Mouse (Mus musculus) forebrain, embryonic 10.5 days (tissue): ENCODE measurements at regions not wholly inside any gene's neighbourhood (a gene's known extent, or its start where the extent isn't known, plus 50 kb on each side); places are given as distances from the start of the nearest gene placed in this dataset.
"Not testable (repeated sequence)": the region's sequence is repeated elsewhere in the genome, so short reads cannot be mapped to it uniquely, and the experiment has no call there.

Experiments
- DNase-seq: peaks from one replicate; pipeline ENCODE4 v3.0.0-alpha.2; 2017; ENCODE audit warnings: low spot score; ENCODE audit errors: extremely low spot score
- H3K27ac ChIP-seq: fragments of 300-500 bp; sonication (generic); 2 replicates; pipeline ENCODE4 v1.5.1; 2016; ENCODE audit warnings: mild to moderate bottlenecking
- H3K27me3 ChIP-seq: fragments of 300-500 bp; sonication (generic); 2 replicates; pipeline ENCODE4 v1.6.1; 2016; ENCODE audit warnings: mild to moderate bottlenecking; ENCODE audit not compliant: poor library complexity, severe bottlenecking
- H3K36me3 ChIP-seq: fragments of 300-500 bp; sonication (generic); replicated peaks from 2 replicates; pipeline ENCODE4 v1.6.1; 2016; ENCODE audit warnings: mild to moderate bottlenecking, moderate library complexity
- H3K4me1 ChIP-seq: fragments of 300-500 bp; sonication (generic); 2 replicates; pipeline ENCODE4 v1.6.1; 2016
- H3K4me3 ChIP-seq: fragments of 300-500 bp; sonication (generic); 2 replicates; pipeline ENCODE4 v1.5.1; 2016; ENCODE audit warnings: mild to moderate bottlenecking, moderate library complexity
- H3K9me3 ChIP-seq: fragments of 300-500 bp; sonication (generic); 2 replicates; pipeline ENCODE4 v1.6.1; 2016; ENCODE audit warnings: mild to moderate bottlenecking, moderate library complexity
- WGBS: fragments of 180-500 bp; shearing (Covaris S2); methylation state at CpG from one replicate; pipeline ENCODE4 v1.1.7; 2016; 5-methylcytosine and 5-hydroxymethylcytosine counted together

- H3K4me1 ChIP-seq, result no peaks in the 10 kb centered on the region
- WGBS, result 85% methylated on average over 7 of the region's 7 CpGs
- DNase-seq, result no peak
Measured at GRCm38 (mm10) chr16:63118721-63119120, 264.6 kb downstream of the Pros1 start.

GRCm38 (mm10) chr16:63143851-63144250 is 289.7 kb downstream of the Pros1 start:
- WGBS, result 92% methylated on average over 3 of the region's 3 CpGs
- Histone ChIP-seq H3K4me1 (no peaks in the 10 kb centered on the region), H3K9me3 (no peaks in the 10 kb centered on the region), H3K4me3 (no peak overlapping the region), H3K27me3 (no peaks in the 10 kb centered on the region), H3K27ac (no peak overlapping the region), H3K36me3 (no peaks in the 10 kb centered on the region)
- no peak for DNase-seq

More at GRCm38 (mm10) chr16:63118721-63119120, 264.6 kb downstream of the Pros1 start:
- no peaks in the 10 kb centered on the region for H3K9me3 ChIP-seq
- no peak overlapping the region for H3K4me3 ChIP-seq
- no peaks in the 10 kb centered on the region for H3K36me3 ChIP-seq
- H3K27ac ChIP-seq, result no peak overlapping the region
- H3K27me3 ChIP-seq, result no peaks in the 10 kb centered on the region

- Histone ChIP-seq H3K4me3 (no peak overlapping the region), H3K27me3 (no peaks in the 10 kb centered on the region), H3K36me3 (no peaks in the 10 kb centered on the region), H3K4me1 (no peaks in the 10 kb centered on the region), H3K9me3 (no peaks in the 10 kb centered on the region), H3K27ac (no peak overlapping the region)
- 87% methylated on average over 2 of the region's 2 CpGs for WGBS
- DNase-seq, result no peak
Measured at GRCm38 (mm10) chr16:63155300-63155821, 301.3 kb downstream of the Pros1 start.

DNA sequence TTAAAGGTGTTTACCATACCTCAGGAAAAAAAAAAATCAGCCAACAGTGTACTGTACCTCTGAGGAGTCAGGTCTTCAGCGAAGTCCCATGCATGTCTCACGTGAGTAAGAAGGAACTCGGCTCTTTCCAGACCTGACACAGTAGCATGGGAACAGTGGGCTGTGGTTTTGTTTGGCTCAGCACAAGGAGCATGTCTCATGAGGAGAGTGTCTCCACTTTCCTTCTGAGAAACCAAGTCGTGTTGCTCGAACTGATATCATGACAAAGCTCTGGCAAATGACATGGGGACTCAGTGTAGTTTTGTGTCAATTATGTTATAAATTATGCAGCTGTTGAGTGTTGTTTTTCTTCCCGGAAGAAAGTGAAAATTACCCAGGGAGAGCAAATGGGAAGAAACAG is 316.0 kb downstream of the Pros1 start:
- 0 out of 2 replicates have a peak, but pooled peaks cover 3% of the 10 kb centered on the region for H3K4me1 ChIP-seq
- H3K36me3 ChIP-seq, result no peaks in the 10 kb centered on the region
- H3K27ac ChIP-seq, result no peak overlapping the region
- H3K4me3 ChIP-seq, result no peak overlapping the region
- no peaks in the 10 kb centered on the region for H3K27me3 ChIP-seq
- WGBS, result 85% methylated on average over 6 of the region's 6 CpGs
- no peaks in the 10 kb centered on the region for H3K9me3 ChIP-seq
- DNase-seq, result no peak

GRCm38 (mm10) chr16:63179228-63179627 is 325.1 kb downstream of the Pros1 start:
- Histone ChIP-seq H3K36me3 (no peaks in the 10 kb centered on the region), H3K9me3 (no peaks in the 10 kb centered on the region), H3K27ac (no peak overlapping the region), H3K27me3 (no peaks in the 10 kb centered on the region), H3K4me1 (no peaks in the 10 kb centered on the region), H3K4me3 (no peak overlapping the region)
- DNase-seq, result no peak
- 83% methylated on average over 5 of the region's 5 CpGs for whole genome bisulfite sequencing

DNA sequence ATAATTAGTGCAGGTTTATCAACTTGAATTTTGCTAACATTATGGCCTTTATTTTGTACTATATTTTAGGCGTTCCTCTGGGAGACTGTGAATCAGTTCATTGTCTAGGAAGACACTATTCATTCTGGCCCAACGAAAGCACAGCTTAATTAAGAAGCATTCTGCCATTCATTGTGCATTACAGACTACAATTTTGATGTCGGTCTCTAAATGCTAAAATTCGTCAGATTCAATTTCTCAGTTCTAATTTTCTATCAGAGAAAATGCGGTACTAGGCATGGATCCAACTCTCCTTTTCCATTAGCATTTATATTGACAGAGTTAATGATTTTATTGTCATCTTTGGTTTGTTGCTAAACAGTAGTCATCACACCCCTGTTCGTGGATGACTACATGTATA is 337.1 kb downstream of the Pros1 start:
- no peak for DNase-seq
- Histone ChIP-seq H3K4me1 (no peaks in the 10 kb centered on the region), H3K4me3 (no peak overlapping the region), H3K27me3 (no peaks in the 10 kb centered on the region), H3K9me3 (no peaks in the 10 kb centered on the region), H3K27ac (no peak overlapping the region), H3K36me3 (no peaks in the 10 kb centered on the region)
- 85% methylated on average over 6 of the region's 6 CpGs for WGBS

- H3K36me3 ChIP-seq, result no peaks in the 10 kb centered on the region
- H3K9me3 ChIP-seq, result no peaks in the 10 kb centered on the region
- no peaks in the 10 kb centered on the region for H3K4me1 ChIP-seq
- no peaks in the 10 kb centered on the region for H3K27me3 ChIP-seq
- WGBS, result 93% methylated on average over 1 of the region's 1 CpGs
- H3K4me3 ChIP-seq, result no peak overlapping the region
- H3K27ac ChIP-seq, result no peak overlapping the region
- no peak for DNase-seq
Measured at GRCm38 (mm10) chr16:63191623-63192022, 337.5 kb downstream of the Pros1 start.

GRCm38 (mm10) chr16:63194595-63194994 is 340.5 kb downstream of the Pros1 start:
- Histone ChIP-seq H3K4me3 (no peak overlapping the region), H3K4me1 (no peaks in the 10 kb centered on the region), H3K27ac (no peak overlapping the region), H3K36me3 (no peaks in the 10 kb centered on the region), H3K27me3 (no peaks in the 10 kb centered on the region), H3K9me3 (no peaks in the 10 kb centered on the region)
- WGBS, result 95% methylated on average over 2 of the region's 2 CpGs
- DNase-seq, result no peak

GRCm38 (mm10) chr16:63213471-63213870 is 359.4 kb downstream of the Pros1 start:
- not testable (repeated sequence) for H3K27me3 ChIP-seq, H3K4me3 ChIP-seq, H3K36me3 ChIP-seq, DNase-seq, H3K9me3 ChIP-seq, H3K4me1 ChIP-seq, H3K27ac ChIP-seq
- WGBS, result 82% methylated on average over 1 of the region's 1 CpGs

GRCm38 (mm10) chr16:63220228-63220879 is 366.2 kb downstream of the Pros1 start:
- no peak for DNase-seq
- Histone ChIP-seq H3K36me3 (no peaks in the 10 kb centered on the region), H3K27me3 (no peaks in the 10 kb centered on the region), H3K27ac (no peak overlapping the region), H3K4me3 (no peak overlapping the region), H3K9me3 (no peaks in the 10 kb centered on the region), H3K4me1 (no peaks in the 10 kb centered on the region)
- WGBS, result 80% methylated on average over 10 of the region's 10 CpGs

- no peaks in the 10 kb centered on the region for H3K9me3 ChIP-seq
- no peak for DNase-seq
- 83% methylated on average over 6 of the region's 6 CpGs for WGBS
- 0 out of 2 replicates have a peak, but pooled peaks cover 1% of the 10 kb centered on the region for H3K4me1 ChIP-seq
- H3K4me3 ChIP-seq, result no peak overlapping the region
- no peaks in the 10 kb centered on the region for H3K27me3 ChIP-seq
- no peak overlapping the region for H3K27ac ChIP-seq
- H3K36me3 ChIP-seq, result no peaks in the 10 kb centered on the region
Measured at GRCm38 (mm10) chr16:63224608-63225007, 370.5 kb downstream of the Pros1 start.

GRCm38 (mm10) chr16:63225097-63225496 is 371.0 kb downstream of the Pros1 start:
- Histone ChIP-seq H3K36me3 (no peaks in the 10 kb centered on the region), H3K27me3 (no peaks in the 10 kb centered on the region), H3K4me1 (0 out of 2 replicates have a peak, but pooled peaks cover 3% of the 10 kb centered on the region), H3K4me3 (no peak overlapping the region), H3K9me3 (no peaks in the 10 kb centered on the region), H3K27ac (no peak overlapping the region)
- 84% methylated on average over 8 of the region's 8 CpGs for WGBS
- no peak for DNase-seq

DNA sequence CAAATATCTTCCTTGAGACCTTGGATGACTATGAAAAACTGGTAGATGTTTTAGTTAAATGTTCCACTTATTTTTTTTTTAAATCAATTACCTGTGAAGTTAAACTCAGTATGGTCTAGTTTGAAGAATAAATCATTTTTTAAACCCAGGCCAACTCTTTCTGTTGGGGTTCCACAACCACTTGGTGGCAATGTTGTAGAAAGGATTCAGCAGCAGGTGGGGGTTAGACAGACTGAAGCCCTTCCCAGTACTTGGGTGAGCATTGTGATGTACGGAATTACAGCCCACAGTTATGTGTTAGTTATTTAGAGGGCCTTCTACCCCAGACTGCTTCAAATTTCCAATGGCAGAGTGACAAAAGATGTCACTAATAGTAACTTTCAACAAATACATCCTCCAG is 375.0 kb downstream of the Pros1 start:
- 0 out of 2 replicates have a peak, but pooled peaks cover 3% of the 10 kb centered on the region for H3K4me1 ChIP-seq
- no peaks in the 10 kb centered on the region for H3K27me3 ChIP-seq
- WGBS, result 44% methylated on average over 1 of the region's 1 CpGs
- H3K9me3 ChIP-seq, result no peaks in the 10 kb centered on the region
- H3K27ac ChIP-seq, result no peak overlapping the region
- H3K36me3 ChIP-seq, result no peaks in the 10 kb centered on the region
- no peak for DNase-seq
- no peak overlapping the region for H3K4me3 ChIP-seq
